11 mouse cellular contexts compared by ENCODE assay signal in genomic region chr12:10686747-10687146, GRCm38 (mm10).
"Had no signal": no experiment of that assay in that cellular context is flagged by ENCODE, and none has a peak within 500 bp of the region (broad histone marks: within the 10 kb centered on the region; RNA-seq: fewer than 3 reads in every experiment).

No protein-coding gene starts in this region.

- H3K27me3 ChIP-seq: limb, embryonic 12.5 days; midbrain, embryonic 13.5 days; neural tube, embryonic 13.5 days had no signal

- H3K4me3 ChIP-seq: limb, embryonic 12.5 days; midbrain, embryonic 13.5 days; neural tube, embryonic 13.5 days had no signal

- H3K9me3 ChIP-seq: limb, embryonic 12.5 days; midbrain, embryonic 13.5 days; neural tube, embryonic 13.5 days had no signal

- H3K4me2 ChIP-seq: limb, embryonic 12.5 days; midbrain, embryonic 13.5 days; neural tube, embryonic 13.5 days had no signal

- ATAC-seq: midbrain, embryonic 13.5 days had no signal

- H3K36me3 ChIP-seq: limb, embryonic 12.5 days; midbrain, embryonic 13.5 days; neural tube, embryonic 13.5 days had no signal

- DNase-seq: kidney, adult 8-10 months; kidney, postnatal 25 days; layer of hippocampus, postnatal 36 days; lung, adult 18-20 months; right cerebral cortex, adult 18-20 months; right cerebral cortex, postnatal 25 days; thymus, postnatal 36 days had no signal

- H3K9ac ChIP-seq: limb, embryonic 12.5 days; liver, embryonic 14.5 days; midbrain, embryonic 13.5 days; neural tube, embryonic 13.5 days had no signal

- H3K4me1 ChIP-seq: limb, embryonic 12.5 days; midbrain, embryonic 13.5 days; neural tube, embryonic 13.5 days had no signal

- H3K27ac ChIP-seq: limb, embryonic 12.5 days; liver, embryonic 14.5 days; midbrain, embryonic 13.5 days; neural tube, embryonic 13.5 days had no signal
